Mouse (Mus musculus): ENCODE results near the gene Iqcj. TPM values are rescaled to one million over a fixed set of nuclear protein-coding genes. Genes with fewer than 3 reads are reported as not detected.

Gene Iqcj
- total RNA-seq, 2 experiments from 2014 or later, result not detected

DNA sequence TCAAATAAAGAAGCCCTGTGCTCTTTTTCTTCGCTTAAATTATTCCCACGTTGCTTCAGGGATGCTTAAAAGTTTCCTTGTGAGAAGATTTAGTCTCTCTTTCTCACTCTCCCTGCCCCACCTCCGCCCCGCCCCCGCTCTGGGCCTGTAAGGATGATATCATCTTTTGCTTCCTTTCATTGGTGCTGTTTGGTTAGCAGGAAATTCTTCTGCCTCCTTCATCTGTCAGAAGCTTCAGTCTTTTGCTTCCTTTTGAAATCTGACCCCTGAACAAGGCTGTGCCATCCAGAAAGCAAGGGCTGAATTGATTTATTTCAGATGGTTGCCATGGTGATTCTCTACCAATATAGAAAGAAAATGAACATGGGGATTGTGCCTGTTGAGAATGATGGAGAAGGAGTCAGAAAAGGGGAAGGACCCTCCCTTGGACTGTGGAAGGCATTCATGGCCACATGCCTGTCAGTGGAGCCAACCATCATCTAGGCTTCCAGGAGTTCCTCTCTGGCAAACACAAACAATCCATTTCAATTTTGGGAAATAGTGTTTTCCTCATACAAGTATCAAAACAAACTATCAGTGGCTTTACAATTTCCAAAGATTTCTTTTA lies 62.5 kb downstream of the Iqcj start:
- no peak for DNase-seq

DNA sequence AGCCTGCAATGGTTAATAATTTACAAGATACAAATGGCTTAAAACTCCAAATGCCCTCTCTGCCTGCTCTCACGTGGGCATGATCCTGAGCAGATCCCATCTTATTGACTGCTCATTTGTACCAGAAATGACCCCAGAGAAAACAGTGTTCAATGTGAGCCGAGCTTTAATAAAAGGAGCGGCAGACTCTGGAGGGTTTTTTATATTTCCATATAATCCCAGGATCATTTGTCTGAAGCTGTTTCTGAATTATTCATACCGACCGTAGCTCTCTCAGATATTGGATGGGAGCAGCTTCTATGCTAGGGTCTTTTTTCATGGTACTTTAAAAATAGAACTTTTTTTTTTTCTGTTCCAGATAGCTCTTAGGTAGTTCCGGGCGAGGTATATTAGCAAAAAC lies 67.7 kb downstream of the Iqcj start:
- DNase-seq, result no peak

DNA sequence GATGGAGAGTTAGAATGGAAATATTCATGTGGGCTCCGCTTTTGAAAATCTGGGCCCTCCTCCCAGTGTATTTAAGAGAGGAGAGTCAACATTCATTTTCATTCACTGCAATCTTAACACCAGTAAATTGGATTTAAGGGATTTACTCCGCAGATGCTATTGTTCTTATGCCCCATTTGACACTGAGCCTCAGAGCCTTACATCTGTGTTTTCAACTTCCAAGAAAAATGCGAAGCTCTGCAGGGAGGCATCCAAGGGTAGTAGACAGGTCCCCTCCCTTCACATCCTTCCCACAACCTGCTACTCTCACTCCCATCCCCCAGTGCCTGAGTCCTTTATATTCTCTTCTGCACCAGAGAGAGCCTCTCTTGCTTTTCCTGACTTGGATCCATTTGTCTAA lies 68.1 kb downstream of the Iqcj start:
- no peak for DNase-seq

DNA sequence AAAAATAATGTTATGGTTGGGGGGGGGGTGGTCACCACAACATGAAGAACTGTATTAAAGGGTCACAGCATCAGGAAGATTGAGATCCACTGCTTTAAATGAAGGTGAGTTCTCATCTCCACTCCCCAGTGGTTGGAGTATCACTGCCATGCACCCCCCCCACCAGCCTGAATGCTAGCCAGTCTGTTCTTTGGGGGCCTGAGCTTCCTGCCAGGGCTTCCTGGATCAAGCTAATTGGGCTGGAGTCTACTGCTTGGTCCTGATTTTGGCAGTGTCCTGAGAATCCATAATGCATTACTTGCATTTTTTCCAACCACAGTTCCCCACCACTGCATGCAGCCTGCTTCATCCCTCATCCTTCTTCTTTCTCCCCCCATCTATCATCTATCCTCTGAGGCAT lies 68.7 kb downstream of the Iqcj start:
- DNase-seq, result no peak

DNA sequence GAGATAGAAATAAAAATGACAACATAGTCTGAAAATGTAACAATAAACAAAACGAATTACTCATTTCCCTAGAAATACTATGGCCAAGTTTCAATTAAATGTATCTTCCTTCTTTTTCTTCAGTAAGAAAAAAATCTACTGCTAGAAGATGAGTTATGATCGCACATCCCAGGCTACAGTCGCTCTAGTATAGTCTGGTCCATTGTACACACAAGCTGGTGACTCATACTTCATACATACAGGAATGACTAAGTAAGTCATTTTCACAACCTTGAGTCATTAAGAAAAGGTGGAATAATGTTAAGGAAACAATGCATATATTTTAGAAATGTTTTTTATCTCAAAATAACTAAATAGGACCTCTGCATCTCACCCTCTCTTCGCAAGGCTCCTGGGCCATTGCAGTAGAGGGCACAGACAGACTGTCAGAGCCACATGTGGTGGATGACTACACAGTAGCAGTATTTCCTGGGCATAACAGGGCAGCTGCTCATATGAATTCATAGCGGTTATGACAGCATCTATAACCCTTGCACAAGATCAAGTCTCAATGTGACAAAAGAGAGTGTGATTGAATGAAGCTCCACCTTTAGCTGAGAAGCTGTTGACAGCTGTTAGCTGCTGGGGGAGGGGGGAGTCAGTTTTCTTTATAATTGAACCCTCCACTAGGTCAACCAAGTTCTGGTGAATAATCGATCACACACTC lies 70.1 kb downstream of the Iqcj start:
- DNase-seq, result no peak

DNA sequence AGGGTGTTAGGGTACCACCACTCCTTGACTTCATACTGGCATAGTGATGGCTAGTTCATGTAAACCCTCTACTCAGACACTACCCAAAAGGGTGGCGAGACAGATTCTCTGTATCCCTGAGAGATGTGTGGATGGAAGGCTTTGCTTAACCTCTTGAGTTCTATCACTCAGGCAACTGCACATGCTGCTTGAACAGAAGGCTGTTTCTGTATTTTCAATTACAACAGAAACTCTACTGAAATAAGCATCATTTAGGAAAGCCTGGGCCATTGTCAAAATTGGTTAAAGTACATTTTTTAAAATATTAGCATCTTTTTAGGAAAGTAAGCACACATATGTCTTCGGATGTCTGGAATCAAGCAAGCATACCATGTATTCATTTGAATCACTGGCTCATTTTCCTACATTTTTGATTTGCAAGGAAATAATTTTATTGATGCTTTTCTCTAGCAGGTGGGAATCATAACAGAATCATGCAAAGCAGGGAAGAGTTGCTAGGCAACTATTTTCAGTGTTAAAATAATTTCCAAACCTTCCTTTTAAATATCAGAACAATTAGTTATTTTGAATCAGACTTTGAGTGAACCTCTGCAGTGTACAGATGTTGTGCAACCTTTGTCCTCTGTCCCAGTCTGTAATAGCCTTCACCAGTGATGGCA lies 82.4 kb downstream of the Iqcj start:
- DNase-seq, result no peak

DNA sequence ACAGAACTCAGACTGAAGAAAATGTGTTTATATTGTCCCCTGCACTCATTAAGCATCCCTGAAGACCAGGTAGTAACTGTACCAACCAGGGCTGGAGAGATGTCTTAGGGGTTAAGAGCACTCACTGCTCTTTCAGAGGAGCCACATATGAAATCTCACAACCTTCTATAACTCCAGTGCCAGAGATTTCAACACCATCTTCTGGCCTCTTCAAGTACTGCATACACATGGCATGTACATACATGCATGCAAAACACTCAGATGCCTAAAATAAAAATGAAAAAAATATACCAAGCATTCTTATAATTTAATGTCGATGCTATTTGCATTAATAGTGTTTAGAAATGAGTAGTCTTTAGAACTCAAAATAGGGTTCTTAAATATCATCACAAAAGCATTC lies 88.0 kb downstream of the Iqcj start:
- no peak for DNase-seq

DNA sequence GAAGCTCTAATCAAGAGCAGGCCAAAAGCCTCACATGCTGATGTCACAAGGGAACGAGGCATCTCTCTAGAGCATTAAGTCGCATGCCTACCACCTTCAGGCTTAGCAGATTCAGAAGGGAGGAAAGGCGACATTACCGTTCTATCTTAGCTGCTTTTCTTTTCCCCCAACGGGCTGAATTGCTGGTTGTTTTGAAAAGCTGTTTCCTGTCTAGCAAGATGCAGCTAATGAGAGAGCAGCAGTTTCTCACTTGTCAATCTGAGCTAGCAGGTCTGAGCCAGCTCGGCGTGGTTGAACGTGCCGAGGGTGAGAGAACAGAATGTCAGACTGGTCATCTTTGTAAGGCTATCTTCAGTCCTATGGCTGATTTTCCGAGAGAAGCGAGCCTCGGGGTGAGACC lies 91.3 kb downstream of the Iqcj start:
- DNase-seq, result no peak

DNA sequence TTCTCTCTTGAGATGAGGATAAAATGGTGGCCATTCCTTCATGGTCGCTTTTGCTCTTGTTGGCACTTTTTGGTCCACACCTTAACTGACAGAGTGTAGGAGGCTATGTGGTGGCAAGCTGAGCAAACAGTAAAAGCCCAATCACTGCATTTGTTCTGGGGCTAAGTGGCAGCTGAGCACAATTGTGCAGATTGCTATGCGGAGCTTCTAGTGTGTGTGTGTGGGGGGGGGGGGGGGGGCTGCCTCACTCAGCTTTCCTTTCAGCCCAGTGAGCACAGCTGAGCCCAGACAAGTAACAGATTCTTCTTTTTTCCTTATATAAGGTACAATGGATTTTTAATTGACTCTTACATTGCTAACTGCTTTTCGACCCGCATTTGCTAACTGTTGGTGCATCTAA lies 110.4 kb downstream of the Iqcj start:
- no peak for DNase-seq

DNA sequence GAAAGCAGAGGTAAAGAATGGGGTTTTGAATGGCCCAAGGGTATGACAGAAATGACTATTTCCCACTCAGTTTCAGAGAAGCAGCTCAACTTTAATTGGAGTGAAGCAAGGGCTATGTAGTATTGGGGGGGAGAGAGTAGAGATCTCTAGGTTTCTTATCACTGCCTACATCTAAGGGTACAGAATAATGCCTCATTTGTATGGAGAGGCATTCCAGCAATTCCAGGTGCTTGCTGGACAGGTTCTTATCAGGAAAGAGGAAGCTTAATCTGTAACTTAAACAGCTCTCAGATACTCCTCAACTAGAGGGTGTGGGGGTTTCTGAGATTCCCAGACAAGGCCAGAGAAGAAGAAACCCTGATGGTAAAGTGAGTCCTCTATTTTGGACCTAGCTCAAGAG lies 120.3 kb downstream of the Iqcj start:
- no peak for DNase-seq

DNA sequence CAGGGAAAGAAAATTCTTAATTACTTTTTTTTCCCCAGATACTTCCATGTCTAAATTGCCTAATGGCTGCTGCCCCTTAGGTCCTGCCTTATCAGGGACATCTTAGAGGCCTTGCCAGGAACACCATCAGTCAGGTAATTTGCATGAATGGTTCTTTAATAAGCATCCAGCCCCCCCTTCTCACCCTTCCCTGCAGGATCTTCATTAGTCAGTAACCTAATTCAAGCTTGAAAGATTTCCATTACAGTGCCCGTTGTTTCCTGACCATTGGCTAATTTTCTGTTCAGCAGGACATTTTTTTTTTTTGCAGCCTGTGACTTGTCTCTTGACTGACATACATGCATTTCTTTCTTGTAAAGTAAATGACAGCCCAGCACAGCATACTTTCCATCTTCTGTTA lies 123.8 kb downstream of the Iqcj start:
- no peak for DNase-seq

DNA sequence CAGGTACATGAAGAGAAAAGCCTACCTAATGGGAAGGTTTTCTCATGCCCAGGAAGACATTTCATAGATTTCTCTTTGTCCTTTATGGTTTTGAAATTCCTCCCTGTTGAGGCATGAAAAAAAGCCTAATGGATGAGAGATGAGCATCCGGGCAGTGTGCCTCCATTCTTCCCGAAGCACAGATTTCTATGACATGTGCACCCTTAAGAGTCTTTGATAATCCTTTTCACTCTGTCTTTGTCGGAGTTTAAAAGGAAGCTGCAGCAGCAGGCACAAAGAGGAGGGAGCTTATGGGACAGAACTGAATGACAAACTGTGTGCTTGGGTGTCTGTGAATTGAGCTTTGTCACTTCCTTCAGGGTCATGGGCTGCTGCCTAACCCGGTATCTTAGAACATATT lies 127.4 kb downstream of the Iqcj start:
- no peak for DNase-seq

DNA sequence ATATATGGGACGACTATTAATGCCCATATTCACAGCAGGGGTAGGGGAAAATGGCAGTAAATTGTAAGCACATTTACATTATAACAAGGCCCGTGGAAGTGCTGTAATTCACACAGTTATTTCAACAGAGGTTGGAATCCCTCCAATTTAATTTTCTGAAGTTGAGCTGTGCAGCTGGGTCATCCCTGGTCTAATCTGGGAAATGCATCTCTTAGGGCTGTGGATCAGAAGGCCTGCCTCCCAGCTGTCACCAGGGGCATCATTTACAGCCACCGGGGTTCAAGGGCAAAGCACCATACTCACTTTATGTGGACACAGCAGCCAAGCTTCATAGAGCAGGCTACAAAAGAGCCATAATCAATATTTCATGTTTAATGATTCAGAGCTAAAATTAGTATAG lies 144.1 kb downstream of the Iqcj start:
- DNase-seq, result no peak

DNA sequence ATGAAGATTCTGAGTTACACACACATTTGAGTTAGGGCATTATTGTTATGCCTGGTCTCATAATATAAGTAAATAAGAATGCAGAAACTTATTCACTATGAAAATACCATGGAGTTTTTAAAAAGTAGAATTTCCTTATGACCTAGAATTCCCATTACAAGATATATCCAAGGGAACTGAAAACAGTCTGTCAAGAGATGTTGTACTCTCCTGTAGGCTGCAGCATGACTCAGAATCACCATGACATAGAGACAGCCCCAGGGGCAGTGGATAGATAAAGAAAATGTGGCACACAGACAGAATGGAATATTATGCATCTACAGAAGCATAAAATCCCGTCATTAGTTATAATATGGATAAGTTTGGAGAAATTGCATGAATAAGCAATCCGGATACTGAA lies 150.9 kb downstream of the Iqcj start:
- no peak for DNase-seq

DNA sequence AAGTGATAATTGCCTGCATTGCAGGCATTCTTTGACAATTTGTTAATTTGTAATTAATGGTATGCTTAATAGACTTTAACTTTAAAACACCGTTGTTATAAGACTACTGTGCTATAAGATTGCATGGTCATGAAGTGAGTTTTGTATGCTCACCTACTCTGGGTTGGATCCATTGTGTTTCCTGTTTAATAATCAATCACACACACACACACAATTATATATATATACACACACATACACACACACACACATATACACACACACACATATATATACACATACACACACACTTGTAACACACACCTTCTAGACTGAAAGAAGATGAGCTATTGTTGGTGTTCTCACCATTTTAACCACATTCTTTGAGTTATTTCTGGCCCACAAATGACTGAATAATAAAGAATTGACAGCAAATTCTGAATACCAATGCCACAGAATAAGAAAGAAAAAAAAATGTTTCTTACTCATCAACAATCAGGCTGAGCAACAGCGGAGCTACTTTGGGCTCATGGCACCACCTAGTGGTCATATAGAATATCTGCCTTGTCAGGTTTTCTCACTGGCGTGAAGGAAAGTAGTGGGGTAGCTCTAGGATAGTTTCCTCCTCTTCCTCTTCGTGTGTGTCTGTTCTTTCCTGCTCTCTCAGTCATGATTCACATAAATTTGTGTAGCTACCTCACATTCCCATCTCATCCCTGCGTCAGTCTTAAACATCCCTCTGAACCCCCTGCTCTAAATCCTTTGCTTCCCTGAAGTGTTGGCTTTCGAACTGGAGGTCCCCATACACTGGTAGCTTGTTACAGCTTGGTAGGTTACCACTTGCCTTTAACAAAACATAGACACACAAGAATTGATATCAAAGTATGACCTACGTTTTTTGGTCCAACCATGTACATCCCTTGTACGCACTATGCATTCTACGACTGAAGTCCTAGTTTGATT lies 153.7 kb downstream of the Iqcj start:
- peak; percentile 11 to 54 for DNase-seq

DNA sequence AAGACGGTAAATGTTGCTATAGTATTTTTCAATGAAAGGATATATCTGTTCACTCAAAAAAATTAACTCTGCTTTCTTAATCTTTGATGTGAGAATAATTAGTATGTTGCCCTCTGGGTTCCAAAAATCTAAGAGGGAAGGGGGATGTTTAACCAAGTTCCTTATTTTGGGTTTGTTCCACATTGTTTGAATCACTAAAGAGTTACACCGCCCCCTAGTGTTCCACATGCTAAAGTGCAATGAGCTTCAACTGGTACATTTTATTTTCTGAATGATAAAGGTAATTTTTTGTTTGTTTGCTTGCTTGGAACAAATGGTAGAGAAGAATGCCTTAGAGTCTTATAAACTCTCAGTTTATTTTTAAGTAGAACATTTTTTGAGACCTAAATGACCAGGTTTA lies 161.5 kb downstream of the Iqcj start:
- peak in 1 of 2 experiments; percentile 13 for DNase-seq

DNA sequence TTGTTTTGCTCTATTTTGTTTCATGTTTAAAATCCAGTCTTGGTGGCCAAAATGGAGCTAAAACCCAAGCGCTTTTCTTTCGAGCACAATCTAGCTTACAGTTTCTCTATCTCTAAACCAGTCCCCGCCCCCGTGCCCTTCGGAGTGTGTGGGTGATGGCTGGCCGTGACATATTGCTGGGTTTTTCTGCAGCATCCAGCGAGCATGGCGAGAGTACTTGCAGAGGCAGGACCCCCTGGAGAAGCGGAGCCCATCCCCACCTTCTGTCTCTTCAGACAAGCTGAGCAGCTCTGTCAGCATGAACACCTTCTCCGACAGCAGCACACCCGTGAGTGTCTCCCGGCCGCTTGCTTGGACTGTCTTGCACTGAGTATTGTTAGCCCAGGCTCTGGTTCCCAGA lies 163.1 kb downstream of the Iqcj start:
- DNase-seq, result no peak

DNA sequence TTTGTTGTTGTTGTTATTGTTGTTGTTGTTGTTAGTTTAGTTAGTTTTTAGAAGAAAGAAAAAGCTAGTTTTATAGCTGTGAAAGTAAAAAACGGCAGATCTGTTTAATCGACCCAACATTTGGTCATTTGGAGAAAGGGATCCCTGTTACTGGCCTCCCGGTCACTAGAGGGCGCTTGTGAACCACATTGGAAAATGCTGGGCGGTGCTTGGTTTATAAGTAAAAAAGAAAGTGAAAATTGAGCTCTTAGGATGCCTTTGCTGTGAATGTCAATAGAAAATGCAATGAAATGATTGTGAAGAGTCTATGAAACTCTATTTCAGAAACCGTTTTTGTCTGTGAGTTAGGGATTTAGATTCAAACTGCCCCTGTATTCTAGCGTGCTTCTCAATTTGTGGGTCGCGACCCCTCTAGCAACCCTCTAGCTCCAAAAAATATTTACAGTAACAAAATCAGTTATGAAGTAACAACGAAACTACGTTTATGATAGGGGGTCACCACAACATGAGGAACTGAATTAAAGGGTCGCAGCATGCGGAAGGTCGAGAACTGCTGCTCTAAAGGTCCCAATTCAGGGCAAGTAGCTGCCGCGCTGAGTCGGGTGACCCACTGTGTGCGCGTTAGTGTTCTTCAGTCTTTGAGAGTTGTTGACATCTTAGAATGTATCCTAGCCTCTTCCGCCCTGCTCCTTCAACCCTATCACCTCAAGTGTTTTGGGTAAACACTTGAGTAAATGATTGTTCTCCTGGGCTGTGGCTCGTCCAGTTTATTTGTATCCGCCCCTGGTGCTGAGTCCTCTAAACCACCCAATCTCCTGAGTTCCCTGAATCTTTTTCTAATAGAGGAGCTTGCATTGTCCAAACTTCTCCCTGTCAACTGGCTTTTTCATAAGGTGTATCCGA lies 164.6 kb downstream of the Iqcj start:
- peak; percentile 77 to 90 for DNase-seq

DNA sequence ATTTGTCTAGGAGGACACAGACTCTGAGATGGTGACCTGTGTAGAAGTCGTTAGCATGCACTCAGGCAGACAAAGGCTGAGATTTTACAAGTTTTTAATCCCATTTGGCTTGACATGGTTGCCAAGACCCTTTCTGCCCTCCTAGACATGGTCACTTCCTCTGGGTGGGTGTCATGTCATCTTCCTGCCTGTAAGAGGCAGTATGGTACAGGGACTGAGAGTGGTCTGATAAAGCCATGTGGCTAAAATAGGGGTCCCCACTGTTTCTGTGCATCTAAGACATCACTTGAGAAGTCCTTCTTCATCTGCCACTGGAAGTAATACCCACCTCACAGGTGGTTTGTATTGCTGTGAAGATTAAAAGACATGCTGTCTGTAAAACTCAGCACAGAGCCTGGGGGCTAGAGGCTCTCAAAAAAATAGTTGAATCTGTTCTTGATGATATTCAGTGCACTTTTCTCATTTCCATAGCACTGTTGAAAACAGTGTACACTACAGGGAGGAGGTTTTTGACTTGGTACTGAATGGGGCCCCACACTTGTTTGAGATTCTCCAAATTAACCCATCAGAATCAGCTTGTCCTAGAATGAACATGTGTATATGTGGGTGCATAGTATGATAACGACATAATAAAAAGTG lies 167.3 kb downstream of the Iqcj start:
- peak in 1 of 2 experiments; percentile 31 for DNase-seq

DNA sequence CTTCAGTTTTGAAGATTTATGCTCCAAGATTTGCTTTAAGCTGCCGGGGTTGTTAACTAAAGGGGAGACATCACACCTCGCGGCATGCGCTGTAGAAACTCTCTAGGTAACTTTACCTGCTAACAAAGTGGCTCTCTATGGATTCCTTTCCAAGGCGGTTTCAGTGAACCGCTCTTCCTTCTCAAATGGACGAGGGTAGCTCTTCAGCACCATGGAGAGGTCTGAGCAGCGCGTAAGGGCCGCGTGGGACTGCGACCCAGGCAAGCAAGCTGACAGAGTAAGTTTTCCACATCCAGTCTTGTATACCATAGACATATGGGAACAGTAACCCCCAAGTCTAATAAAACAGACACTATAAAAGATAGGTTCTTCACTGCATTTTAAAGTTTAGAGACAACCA lies 172.7 kb downstream of the Iqcj start, which contains the start of gene Schip1:
Gene Schip1, plus strand, starts transcription at position 72 of the 400 bp plus-strand sequence.
- peak; percentile 4 to 55 for DNase-seq

All from heart, adult 18-20 months (tissue).